Mouse (Mus musculus) stomach, postnatal 0 days (tissue): ENCODE measurements around the gene Eif4g3. TPM values are rescaled to one million over a fixed set of nuclear protein-coding genes. Genes with fewer than 3 reads are reported as not detected.
A peak's percentile ranks its signal among the peaks of the same experiment; 100 is the strongest.

Experiments
- ATAC-seq: fragments of 200-750 bp; cut with Nextera tagmentation; 2 replicates; pipeline ENCODE4 v1.8.0; 2017; ENCODE audit not compliant: low FRiP score, low TSS enrichment
- DNase-seq: peaks from one replicate; pipeline ENCODE4 v3.0.0-alpha.2; 2016; ENCODE audit warnings: low spot score
- H3K27ac ChIP-seq: fragments of 300-500 bp; sonication (generic); replicated peaks from 2 replicates; pipeline ENCODE4 v1.5.1; 2014; ENCODE audit warnings: mild to moderate bottlenecking, control low read depth
- H3K27me3 ChIP-seq: fragments of 300-500 bp; sonication (generic); 2 replicates; pipeline ENCODE4 v1.6.1; 2014; ENCODE audit warnings: low read length; ENCODE audit not compliant: control insufficient read depth, insufficient read depth
- H3K36me3 ChIP-seq: fragments of 300-500 bp; sonication (generic); 2 replicates; pipeline ENCODE4 v1.6.1; 2014; ENCODE audit warnings: low read length, mixed read lengths; ENCODE audit not compliant: control insufficient read depth, insufficient read depth
- H3K4me1 ChIP-seq: fragments of 300-500 bp; sonication (generic); replicated peaks from 2 replicates; pipeline ENCODE4 v1.6.1; 2014; ENCODE audit warnings: antibody characterized with exemption; ENCODE audit not compliant: control insufficient read depth, insufficient read depth
- H3K4me2 ChIP-seq: fragments of 300-500 bp; sonication (generic); replicated peaks from 2 replicates; pipeline ENCODE4 v1.6.1; 2014; ENCODE audit warnings: low read depth, mild to moderate bottlenecking, control low read depth, moderate library complexity
- H3K4me3 ChIP-seq: fragments of 300-500 bp; sonication (generic); 2 replicates; pipeline ENCODE4 v1.5.1; 2014; ENCODE audit warnings: low read depth, low read length, control low read depth
- H3K9ac ChIP-seq: fragments of 300-500 bp; sonication (generic); 2 replicates; pipeline ENCODE4 v1.6.1; 2014; ENCODE audit warnings: mild to moderate bottlenecking, low read length, control low read depth, mixed read lengths
- H3K9me3 ChIP-seq: fragments of 300-500 bp; sonication (generic); 2 replicates; pipeline ENCODE4 v1.6.1; 2016; ENCODE audit warnings: low read length; ENCODE audit not compliant: control insufficient read depth
- CTCF ChIP-seq: IDR thresholded peaks from 2 replicates; pipeline ENCODE4 v1.5.1; 2016; ENCODE audit warnings: antibody characterized with exemption, low read depth, mild to moderate bottlenecking, moderate library complexity
- EP300 ChIP-seq: optimal IDR thresholded peaks from 2 replicates; pipeline ENCODE3; 2016; ENCODE audit warnings: antibody characterized with exemption
- WGBS: fragments of 180-500 bp; shearing (Covaris S2); extraction: QIAGEN DNeasy Blood & Tissue Kit; methylation state at CpG from one replicate; pipeline ENCODE4 v1.1.7; 2014; 5-methylcytosine and 5-hydroxymethylcytosine counted together
- polyA plus RNA-seq: library from polyadenylated mRNA; unstranded; fragments of >200 nt; fragmentation: Nextera tagmentation; extraction: Ambion mirVana; gene quantifications from 2 replicates; pipeline ENCODE4 v1.2.1, GENCODE M21; 2015

The Eif4g3 gene
- polyA plus RNA-seq, 1 experiment from 2014 or later = 11.4 TPM

- DNase-seq = no peak
- Histone ChIP-seq H3K27me3 (no peaks in the 10 kb centered on the region), H3K9ac (peak overlapping the region; percentile 99), H3K4me1 (no peaks in the 10 kb centered on the region; the same call in 1 of the 2 replicates), H3K27ac (peak overlapping the region; percentile 100; the same call in 1 of the 2 replicates), H3K36me3 (peaks cover 2% of the 10 kb centered on the region; the same call in 1 of the 2 replicates), H3K4me2 (peak overlapping the region; percentile 79), H3K4me3 (peak overlapping the region; percentile 86), H3K9me3 (no peaks in the 10 kb centered on the region)
- ATAC-seq = no peak
- 63% methylated on average over 11 of the region's 11 CpGs for WGBS
- TF ChIP-seq CTCF (no peak), EP300 (no peak)
Measured at GRCm38 (mm10) chr4:138217951-138218685, 225.3 kb downstream of the Eif4g3 start.

GRCm38 (mm10) chr4:138219331-138219730 lies 226.5 kb downstream of the Eif4g3 start:
- 64% methylated on average over 5 of the region's 5 CpGs for WGBS
- TF ChIP-seq CTCF (no peak), EP300 (no peak)

GRCm38 (mm10) chr4:138220761-138221160 lies 227.9 kb downstream of the Eif4g3 start:
- Histone ChIP-seq H3K9ac (no peak overlapping the region), H3K27me3 (no peaks in the 10 kb centered on the region), H3K4me3 (no peak overlapping the region), H3K27ac (no peak overlapping the region), H3K4me2 (no peak overlapping the region), H3K4me1 (no peaks in the 10 kb centered on the region; the same call in 1 of the 2 replicates), H3K36me3 (peaks cover 11% of the 10 kb centered on the region), H3K9me3 (no peaks in the 10 kb centered on the region)
- ATAC-seq (no peak), DNase-seq (no peak)
- no peak for TF ChIP-seq EP300
- TF ChIP-seq CTCF = no peak
- 62% methylated on average over 7 of the region's 7 CpGs for WGBS

More at GRCm38 (mm10) chr4:138219331-138219730, 226.5 kb downstream of the Eif4g3 start:
- Histone ChIP-seq H3K9me3 (no peaks in the 10 kb centered on the region), H3K4me3 (no peak overlapping the region), H3K4me2 (no peak overlapping the region), H3K9ac (no peak overlapping the region), H3K27me3 (no peaks in the 10 kb centered on the region), H3K27ac (no peak overlapping the region), H3K36me3 (peaks cover 8% of the 10 kb centered on the region; the same call in 1 of the 2 replicates), H3K4me1 (no peaks in the 10 kb centered on the region; the same call in 1 of the 2 replicates)
- DNase-seq (no peak), ATAC-seq (no peak)

- no peak for ATAC-seq
- TF ChIP-seq EP300 (no peak), CTCF (no peak)
- 74% methylated on average over 5 of the region's 5 CpGs for WGBS
Measured at GRCm38 (mm10) chr4:138221406-138221805, 228.6 kb downstream of the Eif4g3 start.

GRCm38 (mm10) chr4:138222396-138222795 lies 229.6 kb downstream of the Eif4g3 start:
- no peak overlapping the region for H3K27ac ChIP-seq
- no peak overlapping the region for H3K4me3 ChIP-seq
- WGBS = 81% methylated on average over 5 of the region's 5 CpGs
- no peak overlapping the region for H3K9ac ChIP-seq
- H3K27me3 ChIP-seq = no peaks in the 10 kb centered on the region
- H3K9me3 ChIP-seq = no peaks in the 10 kb centered on the region
- peaks cover 20% of the 10 kb centered on the region for H3K36me3 ChIP-seq
- DNase-seq = no peak
- no peak overlapping the region for H3K4me2 ChIP-seq
- TF ChIP-seq EP300 (no peak), CTCF (no peak)
- no peak for ATAC-seq
- no peaks in the 10 kb centered on the region; the same call in 1 of the 2 replicates for H3K4me1 ChIP-seq

More at GRCm38 (mm10) chr4:138221406-138221805, 228.6 kb downstream of the Eif4g3 start:
- H3K27ac ChIP-seq = no peak overlapping the region
- no peak overlapping the region for H3K4me3 ChIP-seq
- no peaks in the 10 kb centered on the region for H3K9me3 ChIP-seq
- H3K27me3 ChIP-seq = no peaks in the 10 kb centered on the region
- peaks cover 17% of the 10 kb centered on the region for H3K36me3 ChIP-seq
- H3K4me2 ChIP-seq = no peak overlapping the region
- no peak overlapping the region for H3K9ac ChIP-seq
- no peaks in the 10 kb centered on the region; the same call in 1 of the 2 replicates for H3K4me1 ChIP-seq
- no peak for DNase-seq

- ATAC-seq (no peak), DNase-seq (no peak)
- no peak overlapping the region for H3K4me2 ChIP-seq
- TF ChIP-seq CTCF (no peak), EP300 (no peak)
- 79% methylated on average over 10 of the region's 10 CpGs for WGBS
- H3K4me1 ChIP-seq = no peaks in the 10 kb centered on the region
- no peaks in the 10 kb centered on the region for H3K27me3 ChIP-seq
- no peak overlapping the region for H3K9ac ChIP-seq
- no peaks in the 10 kb centered on the region for H3K9me3 ChIP-seq
- no peak overlapping the region for H3K4me3 ChIP-seq
- no peak overlapping the region for H3K27ac ChIP-seq
- H3K36me3 ChIP-seq = peaks cover 20% of the 10 kb centered on the region
Measured at GRCm38 (mm10) chr4:138223623-138224022, 230.8 kb downstream of the Eif4g3 start.
